Mouse (Mus musculus) heart, postnatal 36 days (tissue): ENCODE measurements around the gene Nsun3. TPM values are rescaled to one million over a fixed set of nuclear protein-coding genes. Genes with fewer than 3 reads are reported as not detected.
A peak's percentile ranks its signal among the peaks of the same experiment; 100 is the strongest.

Experiments
- DNase-seq, 2 experiments: peaks; one replicate each; pipeline ENCODE4 v3.0.0; 2021 to 2022
- intact Hi-C: fragments of 180-260 bp; cut with DNase I; formaldehyde crosslinking; loops from one replicate; pipeline ENCODE4 v1.15.1; 2025
- total RNA-seq, 2 experiments: library from RNA; stranded (reverse); gene quantifications; 2 replicates each; pipeline ENCODE4 v1.2.3; 2021

The Nsun3 gene
- 1 to 10 TPM; 7.6 to 7.8 TPM for total RNA-seq

DNA sequence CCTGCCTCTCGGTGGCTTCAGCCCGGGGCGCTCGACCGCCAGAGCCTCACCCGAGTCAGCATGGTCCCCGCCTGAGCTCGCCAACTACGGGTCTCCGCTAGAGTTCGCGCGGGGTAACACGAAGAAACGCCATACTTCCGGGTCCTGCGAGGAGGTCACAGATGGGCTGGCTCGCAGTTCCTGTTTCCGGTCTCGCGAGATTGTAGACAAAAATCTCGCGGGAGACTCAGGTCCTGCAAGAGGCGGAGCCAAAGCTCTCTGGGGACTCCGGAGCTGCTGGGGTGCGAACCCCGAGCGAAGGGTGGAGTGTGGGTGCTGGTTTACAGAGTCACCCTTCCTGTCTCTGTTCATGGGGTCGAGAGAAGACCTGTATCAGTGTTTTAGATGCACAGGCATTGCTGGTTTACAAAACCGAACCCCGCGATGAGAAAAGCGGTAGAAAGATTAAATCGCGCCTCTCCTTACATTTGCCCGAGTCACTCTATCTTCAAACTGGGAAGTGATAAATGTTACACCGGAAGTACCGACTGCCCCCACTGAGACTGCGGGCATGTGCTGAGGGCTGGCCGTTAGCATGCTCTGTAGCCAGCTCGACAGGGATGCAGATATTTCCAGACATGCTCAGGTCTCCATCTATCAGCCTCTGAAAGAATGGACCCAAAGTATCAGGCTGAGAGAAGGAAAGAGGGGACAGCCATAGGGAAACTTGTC is at the start of gene Nsun3:
TSS of gene Nsun3 (minus strand) at position 198 of the 711 bp plus-strand sequence.
- DNase-seq = peak; percentile 89 to 90
- intact Hi-C loops = loop anchor here (2.0 kb wide), 1 partner anchor 62 kb away; no protein-coding TSS in a partner anchor

DNA sequence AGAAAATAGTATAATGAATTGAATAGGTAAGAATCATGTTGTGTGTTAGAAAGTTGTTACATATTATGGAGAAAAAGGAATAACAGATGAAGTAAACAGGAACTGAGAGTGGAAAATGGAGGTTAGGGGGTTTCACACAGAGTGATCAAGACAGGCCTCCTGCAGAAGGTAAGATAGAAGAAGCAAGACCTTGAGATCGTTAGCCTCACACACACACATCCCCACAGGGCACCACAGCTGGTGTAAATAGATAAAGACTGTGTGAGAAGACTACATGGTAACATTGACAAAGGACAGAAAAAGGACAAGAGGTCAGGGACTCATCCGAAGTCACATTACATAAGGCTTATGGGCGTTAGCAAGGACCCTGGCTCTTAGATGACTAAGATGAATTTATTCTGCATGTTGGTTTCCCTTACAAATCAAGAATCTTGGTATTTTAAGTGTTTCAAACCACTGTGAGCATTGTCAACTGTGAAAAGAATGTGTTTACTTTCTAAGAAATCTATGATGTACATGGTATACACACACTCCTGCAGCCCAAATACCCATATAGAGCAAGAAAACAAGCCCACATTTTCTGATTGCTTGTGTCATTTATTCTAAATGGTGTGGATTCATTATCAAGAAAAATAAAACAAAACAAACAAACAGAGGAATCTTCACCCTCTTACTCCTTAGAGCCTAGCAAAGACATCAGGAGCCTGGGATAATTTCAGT is 47.6 kb upstream of the Nsun3 start:
- DNase-seq = no peak
- intact Hi-C loops = no loop called here

DNA sequence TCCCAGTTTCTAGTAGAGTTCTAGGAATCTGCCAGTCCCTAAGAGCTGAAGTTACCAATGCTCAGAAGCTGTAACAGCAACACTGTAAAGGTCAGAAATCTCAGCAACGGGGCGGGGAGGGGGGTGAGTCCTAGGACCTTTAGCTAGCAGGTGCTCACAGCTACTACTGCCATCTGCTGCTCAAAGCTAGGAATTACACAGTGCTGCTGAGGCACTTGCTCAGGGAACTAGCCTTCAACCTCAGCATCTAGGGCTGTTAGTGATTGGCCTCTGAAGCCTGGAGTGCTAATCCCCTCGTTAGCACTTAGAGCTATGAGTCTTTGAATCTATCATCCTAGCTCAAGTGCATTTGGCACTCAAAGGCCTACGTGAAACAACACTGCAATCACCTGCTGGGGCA is 45.9 kb upstream of the Nsun3 start:
- intact Hi-C loops = no loop called here
- peak; percentile 29 to 33 for DNase-seq

DNA sequence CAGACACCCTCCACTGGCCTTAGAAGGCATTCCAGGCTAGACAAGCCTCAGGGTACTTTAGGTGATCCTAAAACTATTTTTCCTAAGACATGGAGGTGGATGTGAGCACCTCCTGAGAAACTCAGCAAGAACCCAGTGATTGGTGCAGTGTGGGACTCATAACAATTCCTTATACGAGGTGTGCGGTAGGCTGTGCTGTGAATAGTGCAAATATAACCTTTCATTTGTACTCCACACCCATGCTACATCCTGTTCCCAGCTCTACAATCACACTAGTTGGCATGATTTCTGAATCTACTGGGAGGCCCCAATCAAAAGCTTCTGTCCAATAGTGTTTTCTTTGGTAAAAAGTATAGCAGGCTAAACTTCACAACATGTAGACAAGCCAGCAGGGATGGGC is 45.4 kb upstream of the Nsun3 start:
- DNase-seq = no peak
- intact Hi-C loops = no loop called here

DNA sequence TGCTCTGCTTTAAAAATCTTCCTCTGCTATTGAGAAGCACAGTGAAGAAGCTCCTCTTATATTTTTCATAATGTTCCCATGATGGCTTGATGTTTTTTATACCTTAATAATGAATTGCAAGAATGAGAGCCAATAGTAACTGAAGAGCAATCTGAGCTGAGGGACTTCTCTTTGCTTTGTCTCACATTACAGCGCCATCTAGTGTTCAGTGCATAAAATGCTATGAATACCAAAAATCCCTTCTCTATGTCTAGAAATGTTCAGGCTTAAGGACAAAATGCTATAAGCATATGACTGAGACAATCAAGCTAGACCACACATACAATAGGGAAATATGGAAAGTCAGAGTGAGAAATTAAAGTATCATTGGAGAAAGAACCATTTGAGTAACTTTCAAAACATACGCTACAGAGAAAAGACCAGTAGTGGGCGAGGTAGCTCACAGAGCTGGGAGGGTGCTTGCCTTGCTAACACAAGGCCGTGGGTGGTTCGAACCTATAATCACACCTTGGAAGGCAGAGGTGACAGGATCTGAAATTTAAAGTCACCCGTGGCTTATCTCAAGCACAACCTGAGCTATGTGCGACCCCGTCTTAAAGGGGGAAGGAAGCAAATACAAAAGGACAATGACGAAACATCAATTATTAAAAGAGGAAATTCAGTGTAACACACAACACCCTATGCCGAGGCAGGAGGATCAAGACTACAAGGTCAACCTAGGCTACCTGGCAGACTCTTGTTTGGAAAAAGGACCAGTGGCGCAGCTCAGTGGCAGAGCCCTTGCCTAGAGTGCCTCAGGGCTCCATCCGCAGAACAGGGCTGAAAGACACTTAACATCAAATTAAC is 39.8 kb upstream of the Nsun3 start:
- DNase-seq = no peak
- intact Hi-C loops = loop anchor here (2.0 kb wide), 1 partner anchor 42 kb away; no protein-coding TSS in a partner anchor

DNA sequence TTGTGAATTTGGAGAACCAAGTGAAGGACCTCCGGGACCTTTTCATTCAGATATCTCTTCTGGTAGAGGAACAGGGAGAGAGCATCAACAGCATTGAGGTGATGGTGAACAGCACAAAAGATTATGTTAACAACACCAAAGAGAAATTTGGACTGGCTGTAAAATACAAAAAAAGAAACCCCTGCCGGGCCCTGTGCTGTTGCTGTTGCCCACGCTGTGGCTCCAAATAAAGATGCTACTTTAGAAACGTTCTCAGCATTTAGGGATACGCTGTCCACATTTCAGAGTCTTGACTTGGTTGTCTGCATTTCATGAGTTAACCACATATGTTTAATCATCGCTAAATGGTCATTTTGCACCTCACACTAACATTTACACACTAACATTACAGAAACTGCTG is 35.9 kb upstream of the Nsun3 start:
- DNase-seq = no peak
- intact Hi-C loops = no loop called here

DNA sequence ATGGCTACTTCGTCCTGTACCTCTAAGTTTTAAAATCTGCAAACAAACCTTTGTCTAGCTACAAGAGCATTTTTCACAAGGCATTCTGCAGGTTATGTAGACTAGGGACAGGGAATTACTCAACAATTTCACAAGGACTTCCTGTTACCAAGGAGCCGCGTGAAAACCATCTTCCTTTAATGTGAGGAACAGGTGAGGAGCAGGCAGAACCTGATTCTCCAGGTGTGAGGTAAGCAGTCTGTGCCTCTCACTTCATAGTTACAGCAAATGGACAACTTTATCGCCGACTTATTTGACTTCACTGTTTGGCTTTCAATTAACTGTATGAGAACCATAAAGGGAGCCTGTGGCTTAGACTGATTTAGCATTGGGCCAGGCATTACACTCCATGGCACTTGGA is 27.9 kb upstream of the Nsun3 start, which contains the start of gene Stx19:
TSS of gene Stx19 (plus strand) at position 186 of the 400 bp plus-strand sequence.
- DNase-seq = no peak
- intact Hi-C loops = no loop called here

DNA sequence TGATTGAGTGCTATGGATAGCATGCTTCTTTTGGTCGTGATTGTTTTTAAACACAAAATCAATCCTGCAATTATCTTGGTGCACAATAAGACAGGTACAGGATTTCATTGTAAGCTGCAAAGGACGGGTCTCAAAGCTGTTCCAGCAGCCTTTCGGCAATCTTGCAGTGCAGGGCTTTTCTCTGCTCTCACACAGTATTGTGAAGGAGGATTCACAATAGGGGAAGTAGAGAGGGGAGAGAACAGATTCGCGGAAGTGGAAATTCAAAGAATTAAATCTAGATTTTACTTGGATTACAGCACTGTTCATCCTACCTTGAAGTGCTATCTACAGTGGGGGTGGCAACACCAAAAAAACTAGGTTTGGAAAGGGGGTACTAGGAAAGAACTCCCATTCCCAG is 27.2 kb upstream of the Nsun3 start:
- no peak for DNase-seq
- intact Hi-C loops = no loop called here

DNA sequence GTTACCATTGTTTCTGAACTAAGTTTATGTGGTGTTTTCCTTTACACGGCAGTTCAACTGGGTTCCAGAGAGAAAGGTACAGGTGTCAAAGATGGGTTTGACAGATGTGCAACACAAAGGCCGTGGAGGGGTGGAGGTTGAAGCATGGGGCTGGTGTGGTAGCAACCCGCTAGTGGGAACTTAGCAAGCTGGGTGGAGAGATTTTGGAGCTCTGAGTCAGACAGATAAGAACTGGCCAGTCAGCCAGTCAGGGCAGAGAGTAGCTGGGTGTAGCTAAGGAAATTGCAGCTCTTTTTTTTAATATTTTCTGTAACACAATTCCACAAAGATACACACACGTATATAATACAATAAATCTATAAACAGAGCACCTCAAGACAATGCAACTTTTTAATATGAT is 24.2 kb upstream of the Nsun3 start:
- DNase-seq = no peak
- intact Hi-C loops = no loop called here

DNA sequence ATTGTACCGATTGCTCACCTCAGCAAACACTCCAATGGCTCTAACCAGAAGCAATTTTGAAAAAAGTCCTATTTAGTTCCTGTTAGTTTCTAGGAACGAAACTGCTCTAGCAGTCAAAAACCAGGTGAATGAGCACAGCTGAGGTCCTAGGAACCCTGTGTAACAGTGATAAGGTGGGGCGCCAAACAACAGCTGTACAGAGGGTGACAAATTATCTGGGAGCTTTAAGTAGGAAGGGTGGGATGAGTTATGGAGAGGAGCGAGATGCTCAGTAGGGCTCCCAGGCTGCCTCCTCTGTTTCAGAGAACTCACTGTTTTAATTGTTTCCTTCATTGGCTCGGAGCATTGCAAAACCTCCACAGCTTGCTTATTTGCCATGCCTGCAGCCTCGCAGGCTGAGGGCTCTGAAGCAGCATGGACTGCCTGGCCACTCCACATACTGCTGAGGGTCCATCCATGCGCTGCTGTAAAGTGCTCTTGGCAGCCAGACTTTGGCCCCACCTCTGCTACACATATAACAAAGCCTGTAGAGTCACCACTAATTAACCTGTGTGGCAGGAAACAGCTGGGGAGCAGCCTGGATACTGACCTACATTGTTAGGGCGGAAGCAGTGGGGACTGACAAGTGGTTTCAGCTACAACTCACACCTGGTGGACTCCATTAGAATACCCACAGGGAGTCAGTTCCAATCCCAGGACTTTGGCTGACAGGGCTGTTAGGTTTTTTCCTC is 20.8 kb upstream of the Nsun3 start:
- DNase-seq = no peak
- intact Hi-C loops = no loop called here

DNA sequence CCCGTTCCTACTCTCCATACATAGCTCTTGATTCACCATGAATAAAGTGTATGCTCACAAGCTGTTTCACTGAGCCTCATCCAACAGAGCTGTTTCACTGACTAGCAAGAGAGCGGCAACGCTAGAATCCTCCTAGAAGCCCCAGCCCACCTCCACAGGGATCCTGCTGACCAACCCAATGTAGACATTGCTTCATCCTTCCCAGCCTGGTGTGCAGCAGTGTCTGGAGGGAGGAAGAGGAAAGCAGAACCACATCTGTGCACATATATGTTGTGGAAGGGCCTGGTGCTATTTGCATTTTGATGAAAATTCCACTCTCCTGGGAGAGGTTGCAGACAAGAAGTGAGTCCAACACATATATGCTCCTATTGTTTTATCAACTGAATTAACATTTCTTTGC is 18.0 kb upstream of the Nsun3 start:
- intact Hi-C loops = no loop called here

DNA sequence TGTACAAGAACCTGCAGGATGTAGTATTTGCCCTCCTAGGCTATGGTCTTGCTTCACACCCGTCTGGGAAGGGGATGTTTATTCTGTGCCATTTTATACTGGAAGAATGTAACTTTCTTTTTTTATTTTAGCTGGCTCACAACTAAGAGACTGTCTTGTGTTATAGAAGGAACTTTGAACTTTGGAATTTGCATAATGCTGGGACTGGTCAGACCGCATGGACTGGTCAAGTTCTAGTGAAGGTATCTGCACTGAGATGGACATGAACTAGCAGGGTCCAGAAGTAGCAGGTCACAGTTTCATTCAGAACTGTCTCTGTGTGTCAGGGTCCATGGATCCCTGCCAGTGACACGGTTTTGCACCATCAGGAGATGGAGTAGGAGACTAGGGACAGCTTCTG is 13.2 kb upstream of the Nsun3 start:
- intact Hi-C loops = no loop called here

More for the DNA sequence above, 18.0 kb upstream of the Nsun3 start:
- no peak for DNase-seq

DNA sequence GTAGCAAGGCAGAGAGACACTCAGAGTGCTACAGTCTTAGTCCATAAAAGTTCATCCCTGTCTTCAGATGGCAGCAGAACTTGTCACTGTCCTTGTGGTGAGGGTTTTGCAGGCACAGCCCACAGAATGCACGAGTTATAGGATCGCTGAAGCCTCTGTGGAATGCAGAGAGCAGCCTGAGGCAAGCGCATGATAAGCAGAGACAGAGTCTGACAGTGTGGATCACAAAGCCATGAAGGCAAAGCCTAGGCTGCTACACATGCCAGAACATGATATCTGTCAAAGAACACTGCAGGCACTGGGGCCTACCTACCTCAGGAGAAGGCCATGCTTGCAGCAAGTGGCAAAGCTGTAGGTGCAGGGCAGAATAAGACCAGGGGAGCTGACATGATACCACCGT is 12.8 kb upstream of the Nsun3 start:
- intact Hi-C loops = no loop called here

More for the DNA sequence above, 13.2 kb upstream of the Nsun3 start:
- DNase-seq = no peak

DNA sequence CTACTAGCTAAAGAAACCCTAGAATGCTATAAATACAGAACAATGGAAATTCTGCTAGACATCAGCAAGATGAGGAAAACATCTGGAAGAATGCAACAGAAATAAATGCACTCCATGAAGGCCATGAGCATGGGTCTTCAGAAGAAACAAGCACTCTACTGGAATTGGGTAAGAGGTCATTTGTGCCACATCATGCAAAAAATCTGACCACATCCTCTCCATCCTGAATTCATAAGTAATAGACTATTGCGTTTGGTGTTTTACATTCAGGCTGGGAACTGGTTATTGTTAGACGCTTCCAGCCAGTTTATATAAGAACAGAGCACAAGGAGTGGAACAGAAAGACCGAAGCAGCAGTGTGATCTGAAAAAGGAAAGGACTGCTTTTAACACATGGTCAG is 12.2 kb upstream of the Nsun3 start:
- intact Hi-C loops = no loop called here
- no peak for DNase-seq

More for the DNA sequence above, 12.8 kb upstream of the Nsun3 start:
- DNase-seq = no peak

DNA sequence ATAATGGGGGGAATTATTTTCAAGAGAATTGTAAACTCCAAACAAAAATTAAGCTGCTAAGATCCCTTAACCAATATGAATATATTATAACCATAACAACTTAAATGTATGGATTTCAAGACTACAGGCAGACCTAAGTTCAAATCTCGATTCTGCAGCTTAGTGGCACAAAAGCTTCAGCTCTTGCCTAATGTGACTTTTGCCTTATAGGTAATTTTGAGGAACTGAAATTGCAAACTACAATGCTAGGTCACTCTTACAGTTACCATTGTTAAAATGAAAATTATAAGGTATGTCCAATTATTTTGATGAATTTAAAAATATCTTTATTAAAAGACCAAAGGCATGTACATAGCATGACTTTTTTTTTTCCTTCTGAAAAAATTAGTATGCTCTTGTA is 10.0 kb upstream of the Nsun3 start:
- no peak for DNase-seq
- intact Hi-C loops = no loop called here

DNA sequence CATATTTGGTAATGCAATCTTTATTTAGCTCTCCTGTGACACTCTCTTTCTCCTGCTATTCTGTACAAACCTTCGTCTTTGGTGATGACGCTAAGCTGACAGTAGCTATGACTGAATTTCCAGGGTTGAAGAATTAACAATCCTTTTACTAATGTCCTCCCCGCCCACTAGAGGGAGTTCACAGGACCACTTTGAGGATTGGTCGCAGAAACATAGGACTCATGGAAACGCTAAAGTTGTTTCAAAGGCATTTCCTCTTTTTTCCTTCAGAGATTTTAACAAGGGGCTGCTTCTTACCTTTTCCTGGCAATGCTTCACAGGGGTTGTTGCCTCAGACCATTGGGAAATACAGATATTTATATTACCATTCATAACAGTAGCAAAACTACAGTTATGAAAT is 4.4 kb downstream of the Nsun3 start:
- no peak for DNase-seq
- intact Hi-C loops = no loop called here

DNA sequence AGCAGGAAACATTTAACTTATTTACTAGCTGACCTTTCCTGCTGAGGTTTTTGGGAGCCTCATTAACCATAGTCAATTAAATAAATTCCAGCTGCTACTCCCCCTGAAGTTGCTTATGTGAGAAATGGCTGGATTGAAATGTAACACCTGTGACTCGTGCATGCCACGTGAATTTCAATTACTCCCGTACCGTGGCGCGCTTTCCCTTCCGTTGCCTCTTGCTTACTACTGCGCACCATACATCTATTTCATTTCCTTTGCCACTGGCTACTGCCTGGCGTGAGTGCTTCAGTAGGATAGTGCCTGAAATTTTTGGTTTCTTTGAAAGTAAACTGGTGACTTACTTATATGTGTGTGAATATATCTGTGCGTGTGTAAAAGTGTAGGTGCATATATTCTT is 8.3 kb downstream of the Nsun3 start:
- DNase-seq = no peak
- intact Hi-C loops = no loop called here

DNA sequence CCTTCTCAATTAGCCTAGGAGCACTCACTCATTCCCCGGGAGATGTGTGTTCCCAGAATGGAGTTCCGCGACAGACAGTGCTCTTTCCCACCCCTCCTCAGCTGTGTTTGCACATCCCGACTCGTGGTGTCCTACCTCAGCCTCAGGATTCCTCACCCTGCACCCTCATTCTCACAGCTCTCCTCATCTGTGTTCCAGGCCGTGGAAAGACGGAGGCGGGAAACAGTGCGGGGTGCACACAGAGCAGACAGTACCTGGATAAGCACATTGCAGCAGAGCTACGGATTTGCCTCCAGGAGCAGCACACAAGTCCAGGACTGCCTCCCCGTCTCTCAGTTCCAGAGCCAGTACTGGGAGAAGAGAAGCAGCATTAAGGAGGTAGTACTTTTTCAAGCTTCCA is 10.6 kb downstream of the Nsun3 start:
- DNase-seq = no peak
- intact Hi-C loops = no loop called here

DNA sequence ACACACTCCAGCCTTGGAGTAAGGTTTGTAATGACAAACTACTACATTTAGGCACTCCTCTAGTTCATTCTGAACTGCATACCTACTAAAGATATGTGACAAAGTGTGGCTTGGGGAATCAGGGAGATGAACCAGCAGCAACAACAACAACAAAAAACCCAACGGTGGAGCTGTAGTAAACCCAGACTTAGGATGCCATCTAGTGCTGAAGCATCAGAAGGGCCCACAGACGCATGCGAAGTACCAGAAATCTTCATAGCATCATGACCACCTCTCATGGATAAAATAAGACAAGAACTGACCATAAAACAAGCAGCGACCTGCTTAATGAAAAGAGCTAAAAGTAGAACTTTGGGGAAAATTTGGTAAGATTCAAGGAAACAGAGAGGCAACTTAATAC is 13.2 kb downstream of the Nsun3 start:
- DNase-seq = no peak
- intact Hi-C loops = no loop called here

DNA sequence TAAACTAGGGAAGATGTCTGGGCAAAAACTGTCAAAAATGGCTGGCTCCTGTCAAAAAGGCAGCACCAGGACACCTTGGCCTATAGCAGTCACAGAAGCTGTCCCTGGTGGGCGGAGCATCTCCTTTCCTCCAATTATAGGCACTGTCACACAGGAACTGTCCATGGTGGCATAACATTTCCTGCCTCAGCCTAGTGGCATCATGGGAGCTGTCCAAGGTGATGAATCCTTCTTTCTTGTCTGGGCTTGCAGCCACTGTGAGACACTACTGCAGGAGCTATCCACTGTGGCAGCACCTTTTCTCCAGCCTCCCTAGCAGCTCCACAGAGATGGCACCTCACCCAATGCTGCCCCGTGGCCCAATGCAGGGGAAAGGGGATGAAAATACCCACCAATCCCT is 28.3 kb downstream of the Nsun3 start:
- no peak for DNase-seq
- intact Hi-C loops = no loop called here

DNA sequence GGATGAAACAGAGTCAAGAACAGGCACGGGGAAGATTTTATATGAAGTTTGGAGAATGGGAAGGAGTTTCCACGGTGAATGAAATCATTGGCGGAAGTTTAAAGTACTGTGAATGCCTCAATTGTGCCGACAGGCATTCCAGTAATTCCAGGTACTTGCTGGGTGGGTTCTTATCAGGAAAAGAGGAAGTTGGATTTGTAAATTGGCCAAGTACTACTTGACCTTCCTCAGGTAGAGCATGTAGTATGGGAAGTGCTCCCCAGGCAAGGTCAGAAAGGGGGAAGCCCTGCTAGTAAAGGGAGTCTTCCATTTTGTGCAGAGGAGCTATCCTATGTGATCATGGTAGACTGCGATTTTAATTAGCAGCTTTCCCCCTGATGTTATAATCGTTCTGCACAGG is 31.3 kb downstream of the Nsun3 start:
- no peak for DNase-seq
- intact Hi-C loops = no loop called here
